Mouse (Mus musculus) forebrain, embryonic 12.5 days (tissue): ENCODE data around the gene Glcci1. TPM values are rescaled to one million over a fixed set of nuclear protein-coding genes. Genes with fewer than 3 reads are reported as not detected.

Source experiments
- ATAC-seq: fragments of 200-750 bp; cut with Nextera tagmentation; 2 replicates; pipeline ENCODE4 v1.8.0; 2017; ENCODE audit warnings: moderate TSS enrichment; ENCODE audit not compliant: low FRiP score
- H3K27ac ChIP-seq: fragments of 300-500 bp; sonication (generic); 2 replicates; pipeline ENCODE4 v1.5.1; 2016; ENCODE audit warnings: mild to moderate bottlenecking
- H3K27me3 ChIP-seq: fragments of 300-500 bp; sonication (generic); 2 replicates; pipeline ENCODE4 v1.6.1; 2016; ENCODE audit warnings: mild to moderate bottlenecking
- H3K36me3 ChIP-seq: fragments of 300-500 bp; sonication (generic); replicated peaks from 2 replicates; pipeline ENCODE4 v1.6.1; 2016; ENCODE audit warnings: mild to moderate bottlenecking
- H3K4me1 ChIP-seq: fragments of 300-500 bp; sonication (generic); 2 replicates; pipeline ENCODE4 v1.6.1; 2016
- H3K4me2 ChIP-seq: fragments of 300-500 bp; sonication (generic); 2 replicates; pipeline ENCODE4 v1.6.1; 2016; ENCODE audit warnings: mild to moderate bottlenecking, moderate library complexity
- H3K4me3 ChIP-seq: fragments of 300-500 bp; sonication (generic); replicated peaks from 2 replicates; pipeline ENCODE4 v1.5.1; 2016; ENCODE audit warnings: mild to moderate bottlenecking
- H3K9ac ChIP-seq: fragments of 300-500 bp; sonication (generic); 2 replicates; pipeline ENCODE4 v1.6.1; 2016; ENCODE audit warnings: mild to moderate bottlenecking
- H3K9me3 ChIP-seq: fragments of 300-500 bp; sonication (generic); 2 replicates; pipeline ENCODE4 v1.6.1; 2016
- WGBS: fragments of 180-500 bp; shearing (Covaris S2); methylation state at CpG from one replicate; pipeline ENCODE4 v1.1.7; 2016; 5-methylcytosine and 5-hydroxymethylcytosine counted together
- polyA plus RNA-seq: library from polyadenylated mRNA; unstranded; fragments of >200 nt; fragmentation: Nextera tagmentation; extraction: Ambion mirVana; gene quantifications from 2 replicates; pipeline ENCODE4 v1.2.1, GENCODE M21; 2016

Glcci1 gene
- 18.8 and 22.0 TPM in 2 replicates for polyA plus RNA-seq

GRCm38 (mm10) chr6:8509551-8509950, at the start of gene Glcci1:
TSS of gene Glcci1 (plus strand) at chr6:8509600.
- no peaks in the 10 kb centered on the region for H3K36me3 ChIP-seq
- H3K9me3 ChIP-seq: no peaks in the 10 kb centered on the region
- ATAC-seq: peak; percentile 87
- H3K4me3 ChIP-seq: peak within 1 kb of the TSS; percentile 97
- H3K9ac ChIP-seq: peak within 1 kb of the TSS; percentile 99
- no peaks in the 10 kb centered on the region for H3K27me3 ChIP-seq
- peak within 1 kb of the TSS; percentile 100 for H3K27ac ChIP-seq
- WGBS: 1% methylated on average over 29 of the region's 69 CpGs
- peaks cover 22% of the 10 kb centered on the region for H3K4me1 ChIP-seq
- peak within 1 kb of the TSS; percentile 76 for H3K4me2 ChIP-seq

- no peak for ATAC-seq
- WGBS: 94% methylated on average over 2 of the region's 2 CpGs
- H3K36me3 ChIP-seq: no peaks in the 10 kb centered on the region
- H3K27me3 ChIP-seq: peaks cover 7% of the 10 kb centered on the region; the same call in 1 of the 2 replicates
- H3K27ac ChIP-seq: no peak overlapping the region
- no peak overlapping the region for H3K4me3 ChIP-seq
- H3K4me1 ChIP-seq: peaks cover 6% of the 10 kb centered on the region
- no peaks in the 10 kb centered on the region for H3K9me3 ChIP-seq
- no peak overlapping the region for H3K9ac ChIP-seq
- H3K4me2 ChIP-seq: no peak overlapping the region
Measured at GRCm38 (mm10) chr6:8462447-8462846, 47.0 kb upstream of the Glcci1 start.

DNA sequence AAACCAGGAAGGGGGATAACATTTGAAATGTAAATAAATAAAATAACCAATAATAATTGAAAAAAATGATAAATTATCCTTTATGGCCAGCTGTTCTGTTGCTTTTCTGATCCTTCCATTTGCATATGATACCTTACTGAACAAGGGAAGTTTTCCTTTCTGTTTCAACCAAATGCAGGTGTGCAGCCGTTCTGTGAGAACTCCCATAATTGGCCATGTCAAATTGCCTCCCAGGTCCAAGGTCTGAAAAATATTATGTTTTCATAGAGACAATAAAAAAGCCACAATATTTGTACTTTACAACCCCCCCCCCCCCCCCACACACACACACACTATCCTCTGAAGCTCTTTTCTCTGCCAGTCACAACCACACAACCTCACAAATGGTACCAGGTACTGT, 44.0 kb upstream of the Glcci1 start:
- Histone ChIP-seq H3K27me3 (peaks cover 7% of the 10 kb centered on the region; the same call in 1 of the 2 replicates), H3K9me3 (no peaks in the 10 kb centered on the region), H3K27ac (no peak overlapping the region), H3K4me3 (no peak overlapping the region), H3K9ac (no peak overlapping the region), H3K4me1 (peaks cover 12% of the 10 kb centered on the region), H3K36me3 (no peaks in the 10 kb centered on the region), H3K4me2 (no peak overlapping the region)
- 71% methylated on average over 1 of the region's 1 CpGs for WGBS
- no peak for ATAC-seq

GRCm38 (mm10) chr6:8465985-8466384, 43.4 kb upstream of the Glcci1 start:
- no peaks in the 10 kb centered on the region for H3K9me3 ChIP-seq
- no peak for ATAC-seq
- WGBS: 86% methylated on average over 5 of the region's 5 CpGs
- no peaks in the 10 kb centered on the region for H3K36me3 ChIP-seq
- H3K4me3 ChIP-seq: no peak overlapping the region
- H3K4me2 ChIP-seq: no peak overlapping the region
- peaks cover 12% of the 10 kb centered on the region for H3K4me1 ChIP-seq
- H3K27me3 ChIP-seq: peaks cover 7% of the 10 kb centered on the region; the same call in 1 of the 2 replicates
- no peak overlapping the region for H3K9ac ChIP-seq
- no peak overlapping the region for H3K27ac ChIP-seq

GRCm38 (mm10) chr6:8467667-8468337, 41.6 kb upstream of the Glcci1 start:
- WGBS: 19% methylated on average over 10 of the region's 10 CpGs
- Histone ChIP-seq H3K4me3 (no peak overlapping the region), H3K27me3 (peaks cover 8% of the 10 kb centered on the region; the same call in 1 of the 2 replicates), H3K4me2 (no peak overlapping the region), H3K9ac (no peak overlapping the region), H3K9me3 (no peaks in the 10 kb centered on the region), H3K27ac (no peak overlapping the region), H3K4me1 (peaks cover 12% of the 10 kb centered on the region), H3K36me3 (no peaks in the 10 kb centered on the region)
- ATAC-seq: no peak

GRCm38 (mm10) chr6:8469918-8470317, 39.5 kb upstream of the Glcci1 start:
- Histone ChIP-seq H3K36me3 (no peaks in the 10 kb centered on the region), H3K27ac (no peak overlapping the region), H3K4me3 (no peak overlapping the region), H3K27me3 (peaks cover 7% of the 10 kb centered on the region; the same call in 1 of the 2 replicates), H3K9me3 (no peaks in the 10 kb centered on the region), H3K4me1 (peaks cover 12% of the 10 kb centered on the region), H3K4me2 (no peak overlapping the region), H3K9ac (no peak overlapping the region)
- ATAC-seq: no peak
- WGBS: 98% methylated on average over 3 of the region's 3 CpGs

GRCm38 (mm10) chr6:8472125-8472524, 37.3 kb upstream of the Glcci1 start:
- no peak for ATAC-seq

DNA sequence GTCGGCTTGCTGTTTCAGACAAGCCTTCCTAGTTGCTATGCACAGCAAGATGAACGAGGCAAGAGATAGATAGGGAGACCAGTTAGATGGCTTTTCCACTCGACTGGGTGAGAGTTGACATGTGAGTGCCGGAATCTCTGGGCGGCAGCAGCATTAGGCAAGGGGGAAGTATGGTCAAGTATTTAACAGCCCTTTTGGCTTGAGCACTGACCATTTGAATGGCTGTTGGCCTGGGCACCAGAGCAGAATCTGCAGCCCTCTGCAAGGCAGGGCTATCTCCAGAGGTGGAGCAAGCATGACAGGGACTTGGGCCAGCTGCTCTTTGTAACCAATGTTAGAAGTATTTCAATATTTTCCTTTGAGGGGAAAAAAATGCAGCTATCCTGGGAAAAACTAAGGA, 36.5 kb upstream of the Glcci1 start:
- 0 out of 2 replicates have a peak, but pooled peaks cover 5% of the 10 kb centered on the region for H3K27me3 ChIP-seq
- ATAC-seq: no peak
- H3K9me3 ChIP-seq: no peaks in the 10 kb centered on the region
- no peak overlapping the region for H3K4me2 ChIP-seq
- 78% methylated on average over 5 of the region's 5 CpGs for WGBS
- H3K9ac ChIP-seq: no peak overlapping the region
- H3K27ac ChIP-seq: no peak overlapping the region
- H3K4me3 ChIP-seq: no peak overlapping the region
- no peaks in the 10 kb centered on the region for H3K36me3 ChIP-seq
- H3K4me1 ChIP-seq: peaks cover 2% of the 10 kb centered on the region; the same call in 1 of the 2 replicates

More at GRCm38 (mm10) chr6:8472125-8472524, 37.3 kb upstream of the Glcci1 start:
- no peak overlapping the region for H3K27ac ChIP-seq
- H3K4me1 ChIP-seq: peaks cover 9% of the 10 kb centered on the region
- H3K27me3 ChIP-seq: 0 out of 2 replicates have a peak, but pooled peaks cover 5% of the 10 kb centered on the region
- H3K4me2 ChIP-seq: no peak overlapping the region
- no peaks in the 10 kb centered on the region for H3K36me3 ChIP-seq
- no peak overlapping the region for H3K4me3 ChIP-seq
- H3K9ac ChIP-seq: no peak overlapping the region
- no peaks in the 10 kb centered on the region for H3K9me3 ChIP-seq
- WGBS: 93% methylated on average over 3 of the region's 3 CpGs

GRCm38 (mm10) chr6:8473498-8473897, 35.9 kb upstream of the Glcci1 start:
- H3K4me1 ChIP-seq: no peaks in the 10 kb centered on the region
- no peak overlapping the region for H3K4me3 ChIP-seq
- no peak for ATAC-seq
- 0 out of 2 replicates have a peak, but pooled peaks cover 5% of the 10 kb centered on the region for H3K27me3 ChIP-seq
- 67% methylated on average over 5 of the region's 5 CpGs for WGBS
- no peak overlapping the region for H3K9ac ChIP-seq
- no peaks in the 10 kb centered on the region for H3K36me3 ChIP-seq
- H3K4me2 ChIP-seq: no peak overlapping the region
- H3K9me3 ChIP-seq: no peaks in the 10 kb centered on the region
- no peak overlapping the region for H3K27ac ChIP-seq

- H3K27me3 ChIP-seq: 0 out of 2 replicates have a peak, but pooled peaks cover 5% of the 10 kb centered on the region
- H3K27ac ChIP-seq: no peak overlapping the region
- H3K4me1 ChIP-seq: no peaks in the 10 kb centered on the region; the same call in 1 of the 2 replicates
- no peaks in the 10 kb centered on the region for H3K36me3 ChIP-seq
- H3K4me3 ChIP-seq: no peak overlapping the region
- ATAC-seq: no peak
- H3K9me3 ChIP-seq: no peaks in the 10 kb centered on the region
- 79% methylated on average over 3 of the region's 3 CpGs for WGBS
- H3K4me2 ChIP-seq: no peak overlapping the region
- H3K9ac ChIP-seq: no peak overlapping the region
Measured at GRCm38 (mm10) chr6:8474316-8474715, 35.1 kb upstream of the Glcci1 start.

DNA sequence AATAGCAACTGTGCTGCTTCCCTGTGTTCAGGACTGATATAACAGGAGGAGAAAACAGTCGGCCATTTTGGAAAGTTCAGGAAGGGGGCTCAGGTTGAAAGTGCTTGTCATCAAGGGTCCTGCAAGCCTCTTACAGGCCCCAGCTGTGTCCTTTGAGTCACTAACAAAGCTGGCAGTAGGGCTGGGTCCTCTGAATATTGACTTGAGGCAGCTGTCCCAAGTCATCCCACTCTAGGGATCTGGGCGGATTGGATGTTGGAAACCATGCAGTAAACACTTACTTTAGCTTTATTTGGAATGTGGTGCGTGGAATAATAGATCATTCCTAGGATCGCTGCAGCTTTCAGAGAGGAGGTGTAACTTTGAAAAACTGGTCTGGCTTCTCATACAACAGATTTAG, 34.6 kb upstream of the Glcci1 start:
- Histone ChIP-seq H3K36me3 (no peaks in the 10 kb centered on the region), H3K27ac (no peak overlapping the region), H3K4me3 (no peak overlapping the region), H3K4me1 (no peaks in the 10 kb centered on the region; the same call in 1 of the 2 replicates), H3K27me3 (0 out of 2 replicates have a peak, but pooled peaks cover 5% of the 10 kb centered on the region), H3K9ac (no peak overlapping the region), H3K9me3 (no peaks in the 10 kb centered on the region), H3K4me2 (no peak overlapping the region)
- WGBS: 93% methylated on average over 4 of the region's 4 CpGs
- no peak for ATAC-seq

GRCm38 (mm10) chr6:8479176-8479575, 30.2 kb upstream of the Glcci1 start:
- no peak overlapping the region for H3K4me3 ChIP-seq
- no peaks in the 10 kb centered on the region for H3K27me3 ChIP-seq
- no peaks in the 10 kb centered on the region for H3K36me3 ChIP-seq
- 11% methylated on average over 1 of the region's 1 CpGs for WGBS
- ATAC-seq: no peak
- H3K4me1 ChIP-seq: no peaks in the 10 kb centered on the region; the same call in 1 of the 2 replicates
- no peak overlapping the region for H3K27ac ChIP-seq
- no peaks in the 10 kb centered on the region for H3K9me3 ChIP-seq
- H3K4me2 ChIP-seq: no peak overlapping the region
- H3K9ac ChIP-seq: no peak overlapping the region
